Mouse (Mus musculus): ENCODE measurements at regions not wholly inside any gene's neighbourhood (a gene's known extent, or its start where the extent isn't known, plus 50 kb on each side); places are given as distances from the start of the nearest gene placed in this dataset.
A peak's percentile ranks its signal among the peaks of the same experiment; 100 is the strongest.

DNA sequence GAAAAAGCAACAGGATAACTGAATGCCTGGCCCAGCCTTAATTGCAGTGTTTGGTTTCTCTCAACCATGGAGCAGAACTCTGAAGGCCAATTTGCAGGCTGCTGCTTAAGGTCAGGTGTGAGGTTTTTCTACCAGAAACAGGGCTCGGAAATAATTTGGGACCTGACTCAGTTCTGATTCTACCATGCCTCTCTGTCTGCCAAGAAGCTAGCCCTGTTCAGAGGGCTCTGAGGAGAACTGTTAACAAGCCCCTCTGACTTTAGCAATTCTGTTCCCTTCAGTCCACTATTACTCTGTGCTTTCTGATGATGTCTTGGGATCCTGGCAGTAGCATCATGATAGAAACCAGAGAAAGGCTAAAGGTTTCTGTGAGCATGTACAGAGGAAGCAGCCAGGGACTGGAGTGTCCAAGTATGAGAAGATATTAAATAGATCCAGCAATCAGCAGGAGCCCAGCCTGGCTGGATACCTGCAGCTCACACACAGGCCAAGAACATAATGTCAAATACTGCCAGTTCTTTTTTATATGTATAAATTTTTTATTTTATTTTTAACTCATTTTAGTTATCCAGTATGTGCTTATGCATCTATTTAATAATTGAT is 131.4 kb upstream of the Sptlc3 start:
- no peak for DNase-seq (ENCODE audit: low read depth, low spot score)

DNA sequence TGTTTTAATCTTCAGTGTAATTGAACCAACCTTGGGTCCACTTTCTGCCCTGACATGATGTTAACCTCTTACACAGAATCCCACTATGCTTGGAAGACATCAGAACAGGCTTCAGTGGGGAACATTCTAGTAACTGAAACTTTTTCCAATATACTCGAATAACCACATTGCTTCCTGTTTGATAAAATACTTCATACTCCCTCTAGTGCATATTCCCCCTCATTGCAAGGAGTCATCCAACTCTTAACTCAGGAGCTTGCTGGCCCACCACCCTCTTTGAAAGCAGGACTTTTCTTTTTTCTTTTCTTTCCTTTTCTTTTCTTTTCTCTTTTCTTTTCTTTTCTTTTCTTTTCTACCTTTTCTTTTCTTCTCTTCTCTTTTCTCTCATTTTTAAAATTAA is 123.6 kb upstream of the Sptlc3 start:
- DNase-seq (ENCODE audit: low read depth, low spot score): peak; percentile 43

- DNase-seq (ENCODE audit: low read depth, low spot score): no peak
Measured at GRCm38 (mm10) chr2:139380285-139380684, 113.4 kb upstream of the Sptlc3 start.

- DNase-seq (ENCODE audit: low read depth, low spot score): peak; percentile 88
Measured at GRCm38 (mm10) chr2:139381628-139382027, 112.1 kb upstream of the Sptlc3 start.

GRCm38 (mm10) chr2:139413559-139413958 is 80.2 kb upstream of the Sptlc3 start:
- peak; percentile 16 for DNase-seq (ENCODE audit: low read depth, low spot score)

DNA sequence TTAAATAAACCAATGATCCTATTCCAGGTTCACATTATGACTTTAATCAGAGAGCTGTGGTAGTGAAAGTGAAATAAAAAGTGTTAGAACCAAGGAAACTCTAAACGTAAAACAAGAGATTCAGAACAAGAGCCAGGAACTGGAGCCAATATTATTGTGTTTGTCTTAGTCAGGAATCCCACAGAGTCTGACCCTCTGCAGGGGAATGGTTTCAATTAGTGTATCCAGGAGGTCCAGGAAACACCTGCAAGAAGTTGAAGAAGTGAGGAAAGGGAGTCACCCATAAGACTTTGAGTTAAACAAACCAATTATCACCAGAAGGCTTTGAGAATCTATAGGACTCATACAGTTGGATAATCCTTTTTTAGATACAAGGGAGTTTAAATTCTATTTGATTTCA is 76.2 kb upstream of the Sptlc3 start:
- DNase-seq (ENCODE audit: low read depth, low spot score): peak; percentile 25

- DNase-seq (ENCODE audit: low read depth, low spot score): no peak
Measured at GRCm38 (mm10) chr2:139422678-139423077, 71.0 kb upstream of the Sptlc3 start.

GRCm38 (mm10) chr2:139423413-139423812 is 70.3 kb upstream of the Sptlc3 start:
- no peak for DNase-seq (ENCODE audit: low read depth, low spot score)

Measured in forelimb bud, embryonic 11.5 days (tissue).